In genomic region chr17:12428369-12428768, GRCm38 (mm10) we compare ENCODE assay signal across 9 mouse cellular contexts. TPM values are rescaled to one million over a fixed set of nuclear protein-coding genes. Genes with fewer than 3 reads are reported as not detected.
DNase-seq lines count a peak whose midpoint lies in the region; ATAC-seq and TF ChIP-seq lines count a peak whose summit lies in the region.
"Had no signal": no experiment of that assay in that cellular context is flagged by ENCODE, and none has a peak within 500 bp of the region (broad histone marks: within the 10 kb centered on the region; RNA-seq: fewer than 3 reads in every experiment).

No protein-coding gene starts in this region.

- peak overlapping the region; percentile 3; the same call in 1 of the 2 replicates for H3K27ac ChIP-seq in heart, embryonic 16.5 days (ENCODE audit: low read length)
- H3K27ac ChIP-seq in forebrain, embryonic 14.5 days (ENCODE audit: low read depth, low read length) = no peak overlapping the region
- H3K27ac ChIP-seq in midbrain, embryonic 11.5 days (ENCODE audit: low read depth, low read length) = no peak overlapping the region
- H3K27ac ChIP-seq in stomach, postnatal 0 days (replicated peaks) = no peak overlapping the region

- TF ChIP-seq EP300 in stomach, postnatal 0 days (optimal IDR thresholded peaks at IDR 0.05) = no peak

- H3K4me1 ChIP-seq in heart, embryonic 16.5 days (ENCODE audit: control insufficient read depth, insufficient read depth, low read length) = peaks cover 5% of the 10 kb centered on the region
- no peaks in the 10 kb centered on the region for H3K4me1 ChIP-seq in forebrain, embryonic 14.5 days (ENCODE audit: control insufficient read depth, insufficient read depth, low read length)
- peaks cover 3% of the 10 kb centered on the region; the same call in 1 of the 2 replicates for H3K4me1 ChIP-seq in midbrain, embryonic 11.5 days (ENCODE audit: control insufficient read depth, insufficient read depth, low read length)
- no peaks in the 10 kb centered on the region for H3K4me1 ChIP-seq in stomach, postnatal 0 days (replicated peaks; ENCODE audit: control insufficient read depth, insufficient read depth)

- no peak for TF ChIP-seq CTCF in stomach, postnatal 0 days (IDR thresholded peaks at IDR 0.05; ENCODE audit: low read depth)

- H3K27me3 ChIP-seq in heart, embryonic 16.5 days (ENCODE audit: control insufficient read depth, insufficient read depth, low read length) = no peaks in the 10 kb centered on the region
- H3K27me3 ChIP-seq in forebrain, embryonic 14.5 days (replicated peaks; ENCODE audit: control insufficient read depth, insufficient read depth, low read length) = no peaks in the 10 kb centered on the region
- no peaks in the 10 kb centered on the region for H3K27me3 ChIP-seq in midbrain, embryonic 11.5 days (ENCODE audit: control insufficient read depth, insufficient read depth, low read length)
- no peaks in the 10 kb centered on the region for H3K27me3 ChIP-seq in stomach, postnatal 0 days (ENCODE audit: control insufficient read depth, insufficient read depth, low read length)

- H3K4me3 ChIP-seq in heart, embryonic 16.5 days (ENCODE audit: low read length) = no peak overlapping the region
- H3K4me3 ChIP-seq in forebrain, embryonic 14.5 days (ENCODE audit: low read depth, low read length) = no peak overlapping the region
- no peak overlapping the region for H3K4me3 ChIP-seq in midbrain, embryonic 11.5 days (ENCODE audit: low read depth, low read length)
- no peak overlapping the region for H3K4me3 ChIP-seq in stomach, postnatal 0 days (ENCODE audit: low read depth, low read length)

- H3K36me3 ChIP-seq in heart, embryonic 16.5 days (ENCODE audit: control insufficient read depth, insufficient read depth) = no peaks in the 10 kb centered on the region
- no peaks in the 10 kb centered on the region for H3K36me3 ChIP-seq in forebrain, embryonic 14.5 days (ENCODE audit: control insufficient read depth, insufficient read depth, low read length)
- H3K36me3 ChIP-seq in midbrain, embryonic 11.5 days (ENCODE audit: control insufficient read depth, insufficient read depth, low read length) = no peaks in the 10 kb centered on the region
- no peaks in the 10 kb centered on the region for H3K36me3 ChIP-seq in stomach, postnatal 0 days (ENCODE audit: control insufficient read depth, insufficient read depth, low read length)

- no peak for ATAC-seq in heart, embryonic 16.5 days (replicated peaks; ENCODE audit: extremely low read depth, insufficient read depth, low FRiP score)
- ATAC-seq in forebrain, embryonic 14.5 days = peak; percentile 65
- ATAC-seq in midbrain, embryonic 11.5 days (ENCODE audit: low FRiP score) = peak; percentile 69; the same call in 1 of the 2 replicates
- ATAC-seq in stomach, postnatal 0 days (ENCODE audit: low FRiP score, low TSS enrichment) = no peak

- H3K4me2 ChIP-seq in heart, embryonic 16.5 days (ENCODE audit: low read depth, low read length) = no peak overlapping the region
- H3K4me2 ChIP-seq in forebrain, embryonic 14.5 days (ENCODE audit: low read length) = no peak overlapping the region
- no peak overlapping the region for H3K4me2 ChIP-seq in midbrain, embryonic 11.5 days
- H3K4me2 ChIP-seq in stomach, postnatal 0 days (replicated peaks; ENCODE audit: low read depth) = no peak overlapping the region

- no peak for DNase-seq in heart, adult 18-20 months
- DNase-seq in Muller cell, postnatal 12 days (ENCODE audit: inconsistent ontology term) = peak; percentile 47
- peak; percentile 45 for DNase-seq in forebrain, embryonic 14.5 days (ENCODE audit: low spot score)
- DNase-seq in midbrain, embryonic 11.5 days (ENCODE audit: low spot score, missing footprints) = no peak
- DNase-seq in left cerebral cortex, adult 9 months (ENCODE audit: low spot score in 2 of 2) = no peak
- DNase-seq in thymus, postnatal 14 days = no peak
- DNase-seq in stomach, postnatal 0 days (ENCODE audit: low spot score) = no peak
- DNase-seq: left cerebral cortex, postnatal 4 days had no signal

- H3K9me3 ChIP-seq in heart, embryonic 16.5 days (replicated peaks; ENCODE audit: control insufficient read depth, low read length) = no peaks in the 10 kb centered on the region
- H3K9me3 ChIP-seq in forebrain, embryonic 14.5 days (replicated peaks; ENCODE audit: control insufficient read depth, low read length) = no peaks in the 10 kb centered on the region
- H3K9me3 ChIP-seq in midbrain, embryonic 11.5 days (ENCODE audit: control insufficient read depth, low read length) = no peaks in the 10 kb centered on the region
- H3K9me3 ChIP-seq in stomach, postnatal 0 days (ENCODE audit: control insufficient read depth, low read length) = no peaks in the 10 kb centered on the region

- no peak overlapping the region for H3K9ac ChIP-seq in heart, embryonic 16.5 days (ENCODE audit: low read length)
- no peak overlapping the region for H3K9ac ChIP-seq in forebrain, embryonic 14.5 days (ENCODE audit: low read length)
- H3K9ac ChIP-seq in midbrain, embryonic 11.5 days (ENCODE audit: low read length) = no peak overlapping the region
- no peak overlapping the region for H3K9ac ChIP-seq in stomach, postnatal 0 days (ENCODE audit: low read length)

RNA-seq across cellular contexts. Expression of gene Plg, which starts 50.0 kb away (rescaled TPM):
- polyA plus RNA-seq in heart, embryonic 16.5 days (2015; fragmentation: Nextera tagmentation; extraction: Ambion mirVana) = 0.36 and 0.37 TPM in 2 replicates
- total RNA-seq in heart, adult 18-20 months (2021) = not detected
- not detected in 2 replicates for polyA plus RNA-seq in forebrain, embryonic 14.5 days (2014; fragmentation: Nextera tagmentation; extraction: Ambion mirVana)
- polyA plus RNA-seq in midbrain, embryonic 11.5 days (2014; fragmentation: Nextera tagmentation; extraction: Ambion mirVana) = 0.06 TPM in 1 of 2 replicates, not detected in the other
- 0.95 and 2.5 TPM in 2 replicates for polyA plus RNA-seq in stomach, postnatal 0 days (2015; fragmentation: Nextera tagmentation; extraction: Ambion mirVana)

Comparison
In these comparisons a context has a peak if more than half of its experiments do, and no peak if none do; other contexts are left out.
1. ATAC-seq: peak in forebrain, embryonic 14.5 days (single experiment) and midbrain, embryonic 11.5 days (single experiment); none in heart, embryonic 16.5 days (single experiment) and stomach, postnatal 0 days (single experiment).
2. DNase-seq: peak in Muller cell, postnatal 12 days (single experiment) and forebrain, embryonic 14.5 days (single experiment); none in heart, adult 18-20 months (0 of 2), midbrain, embryonic 11.5 days (single experiment), left cerebral cortex, adult 9 months (0 of 2), thymus, postnatal 14 days (single experiment) and stomach, postnatal 0 days (single experiment).